Mouse (Mus musculus) liver, embryonic 18 days (tissue): ENCODE results near the gene Gm19402. TPM values are rescaled to one million over a fixed set of nuclear protein-coding genes. Genes with fewer than 3 reads are reported as not detected.

Experiments
- polyA plus RNA-seq: library from polyadenylated mRNA; depleted of rRNA; stranded (reverse); fragments of >200 nt; gene quantifications from 2 replicates; pipeline ENCODE4 v1.2.3, GENCODE M21; 2012; rRNA removed

The Gm19402 gene
- polyA plus RNA-seq = not detected in 2 replicates

DNA sequence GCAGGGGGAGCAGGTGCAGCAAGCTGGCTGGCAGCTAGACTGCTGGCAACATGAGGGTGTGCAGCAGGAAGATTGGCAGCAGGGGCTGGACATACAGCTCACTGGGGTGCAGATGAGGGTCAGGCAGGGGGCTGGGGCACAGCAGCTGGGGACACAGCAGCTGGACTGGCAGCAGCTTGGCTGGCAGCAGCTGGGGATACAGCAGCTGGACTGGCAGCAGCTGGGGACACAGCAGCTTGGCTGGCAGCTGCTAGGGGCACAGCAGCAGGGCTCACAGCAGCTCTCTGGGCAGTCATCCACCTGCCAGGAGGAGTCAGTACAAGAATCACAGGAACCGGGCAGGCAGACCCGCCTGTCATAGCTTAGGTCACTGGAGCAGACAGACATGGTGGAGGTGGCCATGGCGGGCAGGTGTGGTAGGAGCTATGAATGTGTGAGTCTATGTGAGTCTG lies at the start of gene Gm19402:
TSS of gene Gm19402 (minus strand) at position 402 of the 452 bp plus-strand sequence.

DNA sequence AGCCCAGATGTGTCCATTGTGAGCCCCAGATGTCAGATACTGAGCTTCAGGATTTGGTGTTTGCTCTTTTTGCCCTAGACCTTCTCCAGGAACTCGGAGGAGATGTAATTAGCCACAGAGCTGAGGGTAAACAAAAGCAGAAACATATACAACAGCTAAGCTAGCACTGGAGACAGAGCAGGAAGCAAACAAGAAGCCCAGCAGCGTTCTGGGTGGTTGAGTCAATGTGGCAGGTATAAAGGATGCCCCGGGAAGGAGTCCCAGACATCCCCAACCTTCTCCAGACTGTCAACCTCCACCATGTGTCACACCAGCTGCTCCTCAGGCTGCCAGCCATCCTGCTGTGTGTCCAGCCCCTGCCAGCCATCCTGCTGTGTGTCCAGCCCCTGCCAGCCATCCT lies 35.6 kb upstream of the Gm19402 start, which contains the start of gene Gm10100:
TSS of gene Gm10100 (plus strand) at position 301 of the 400 bp plus-strand sequence.

DNA sequence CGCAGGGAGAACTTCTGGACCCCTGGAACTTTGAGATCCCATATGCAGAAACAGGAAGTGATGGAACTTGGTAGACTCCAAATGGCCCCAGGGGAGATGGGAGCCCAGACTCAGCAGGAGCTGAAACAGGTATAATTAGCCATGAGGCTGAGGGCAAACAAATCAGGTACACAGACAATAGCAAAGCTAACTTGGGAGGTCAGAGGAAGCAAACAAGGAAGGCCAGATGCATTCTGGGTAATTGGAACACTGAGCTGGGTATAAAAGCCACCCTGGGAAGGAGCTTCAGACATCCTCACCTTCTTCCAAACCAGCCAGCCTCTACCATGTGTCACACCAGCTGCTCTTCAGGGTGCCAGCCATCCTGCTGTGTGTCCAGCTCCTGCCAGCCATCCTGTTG lies 29.7 kb upstream of the Gm19402 start, which contains the start of gene Krtap12-1:
TSS of gene Krtap12-1 (plus strand) at position 301 of the 400 bp plus-strand sequence.

DNA sequence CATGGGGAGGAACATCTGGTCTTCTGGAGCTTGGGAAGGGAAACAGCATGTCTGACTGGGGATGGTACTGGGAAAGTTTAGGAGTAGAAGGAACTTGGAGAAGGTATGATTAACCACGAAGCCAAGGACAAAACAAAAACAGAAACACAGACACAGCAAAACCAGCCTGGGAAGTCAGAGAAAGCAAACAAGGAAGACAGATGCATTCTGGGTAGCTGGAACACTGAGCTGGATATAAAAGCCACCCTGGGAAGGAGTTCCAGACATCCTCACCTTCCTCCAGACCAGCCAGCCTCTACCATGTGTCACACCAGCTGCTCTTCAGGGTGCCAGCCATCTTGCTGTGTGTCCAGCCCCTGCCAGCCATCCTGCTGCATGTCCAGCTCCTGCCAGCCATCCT lies 24.9 kb upstream of the Gm19402 start, which contains the start of gene Gm10142:
TSS of gene Gm10142 (plus strand) at position 301 of the 400 bp plus-strand sequence.

DNA sequence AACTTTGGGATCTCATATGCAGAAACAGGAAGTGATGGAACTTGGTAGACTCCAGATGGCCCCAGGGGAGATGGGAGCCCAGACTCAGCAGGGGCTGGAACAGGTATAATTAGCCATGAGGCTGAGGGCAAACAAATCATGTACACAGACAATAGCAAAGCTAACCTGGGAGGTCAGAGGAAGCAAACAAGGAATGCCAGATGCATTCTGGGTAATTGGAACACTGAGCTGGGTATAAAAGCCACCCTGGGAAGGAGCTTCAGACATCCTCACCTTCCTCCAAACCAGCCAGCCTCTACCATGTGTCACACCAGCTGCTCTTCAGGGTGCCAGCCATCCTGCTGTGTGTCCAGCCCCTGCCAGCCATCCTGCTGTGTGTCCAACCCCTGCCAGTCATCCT lies 20.6 kb upstream of the Gm19402 start, which contains the start of gene Gm10024:
TSS of gene Gm10024 (plus strand) at position 301 of the 400 bp plus-strand sequence.

DNA sequence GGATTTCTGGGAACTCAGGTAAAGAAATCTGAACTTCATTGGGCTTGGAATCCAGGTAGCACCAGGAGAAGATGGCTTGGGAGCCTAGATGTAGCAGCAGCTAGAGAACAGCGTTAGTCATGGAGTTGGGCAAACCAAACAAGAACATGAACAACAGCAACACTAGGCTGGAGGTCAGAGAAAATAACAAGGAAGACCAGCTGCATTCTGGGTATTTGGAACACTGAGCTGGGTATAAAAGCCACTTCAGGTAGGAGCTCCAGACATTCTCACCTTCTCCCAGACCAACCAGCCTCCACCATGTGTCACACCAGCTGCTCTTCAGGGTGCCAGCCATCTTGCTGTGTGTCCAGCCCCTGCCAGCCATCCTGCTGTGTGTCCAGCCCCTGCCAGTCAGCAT lies 15.8 kb upstream of the Gm19402 start, which contains the start of gene Gm10272:
TSS of gene Gm10272 (plus strand) at position 301 of the 400 bp plus-strand sequence.

DNA sequence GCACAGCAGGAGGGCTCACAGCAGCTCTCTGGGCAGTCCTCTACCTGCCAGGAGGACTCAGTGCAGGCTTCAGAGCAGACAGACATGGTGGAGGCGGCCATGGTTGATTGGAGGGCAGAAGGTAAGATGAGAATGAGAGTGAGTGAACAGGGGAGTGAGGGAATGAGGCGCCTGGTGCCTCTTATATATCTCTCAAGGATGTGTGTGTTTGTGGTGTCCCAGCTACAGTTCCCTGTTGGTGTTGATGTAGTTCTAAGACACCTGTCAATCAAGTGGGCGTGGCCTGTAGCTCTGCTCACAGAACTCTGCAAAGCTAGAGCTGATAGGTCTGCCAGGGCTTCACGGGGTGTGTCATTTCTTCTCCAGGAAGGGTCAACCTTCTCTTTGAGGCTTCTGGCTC lies 6.6 kb upstream of the Gm19402 start, which contains the start of gene Gm9508:
TSS of gene Gm9508 (minus strand) at position 101 of the 400 bp plus-strand sequence.

DNA sequence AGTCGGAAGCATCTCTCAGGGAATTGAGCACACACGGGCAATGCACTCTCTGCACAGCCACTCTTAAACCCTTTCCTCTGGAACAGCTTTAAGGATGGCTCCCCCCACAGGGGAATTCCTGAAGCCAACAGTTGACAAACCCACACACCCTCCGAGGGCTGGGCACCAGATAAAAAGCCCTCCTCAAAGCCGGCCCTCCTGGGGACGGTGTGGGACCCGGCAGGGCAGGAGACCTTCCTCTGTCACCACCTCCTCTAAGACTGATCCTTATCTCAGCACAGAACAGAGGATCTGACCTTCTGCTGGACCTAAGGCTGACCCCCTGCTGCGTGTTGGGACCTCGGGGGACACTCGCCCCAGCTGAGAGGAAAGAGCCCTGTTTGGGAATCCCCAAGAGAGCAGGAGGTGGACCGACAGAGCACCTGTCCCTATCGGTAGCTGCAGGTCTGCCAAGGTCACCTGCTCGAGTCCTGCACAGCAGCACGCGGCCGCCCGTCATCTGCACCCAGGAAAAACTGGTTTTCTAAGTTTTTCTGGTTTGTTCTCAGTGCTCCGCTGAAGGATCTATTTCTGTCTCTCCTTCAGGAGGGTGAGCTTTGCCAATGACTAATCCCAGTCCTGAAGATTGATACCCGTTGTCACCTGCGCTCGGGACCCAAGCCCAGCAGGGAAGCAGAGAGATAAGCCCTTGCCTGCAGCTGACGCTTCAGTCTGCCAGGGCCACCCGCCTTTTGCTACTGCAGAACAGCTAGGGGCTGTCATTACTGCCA lies 4.5 kb downstream of the Gm19402 start, which contains the start of gene Tspear:
TSS of gene Tspear (plus strand) at position 675 of the 770 bp plus-strand sequence.

Other genes starting within 250 kb of the Gm19402 start
- gene Fam207a, start 175.0 kb downstream of the Gm19402 start, polyA plus RNA-seq = 9.8 and 10.5 TPM in 2 replicates
- 25.0 and 31.3 TPM in 2 replicates for gene Itgb2, start 160.5 kb downstream of the Gm19402 start, polyA plus RNA-seq
- gene Pttg1ip, start 109.0 kb downstream of the Gm19402 start, polyA plus RNA-seq = 77.8 TPM in 2 replicates
- 123 and 134 TPM in 2 replicates for gene Sumo3, start 84.7 kb downstream of the Gm19402 start, polyA plus RNA-seq
- 0.16 TPM in 1 of 2 replicates, not detected in the other for gene Gm49325, start 84.6 kb downstream of the Gm19402 start, polyA plus RNA-seq
- gene Ube2g2, start 68.5 kb downstream of the Gm19402 start, polyA plus RNA-seq = 22.9 and 27.2 TPM in 2 replicates
- 0.10 and 0.12 TPM in 2 replicates for gene Tspear, start 4.2 kb downstream of the Gm19402 start, polyA plus RNA-seq
- not detected in 2 replicates for gene Gm9508, start 6.5 kb upstream of the Gm19402 start, polyA plus RNA-seq
- gene Gm10272, start 15.9 kb upstream of the Gm19402 start, polyA plus RNA-seq = not detected in 2 replicates
- gene Gm10024, start 20.7 kb upstream of the Gm19402 start, polyA plus RNA-seq = not detected in 2 replicates
- not detected in 2 replicates for gene Gm10142, start 25.1 kb upstream of the Gm19402 start, polyA plus RNA-seq
- gene Krtap12-1, start 29.8 kb upstream of the Gm19402 start, polyA plus RNA-seq = not detected in 2 replicates
- not detected in 2 replicates for gene Gm10100, start 35.7 kb upstream of the Gm19402 start, polyA plus RNA-seq
- not detected in 2 replicates for gene Gm18596, start 51.9 kb upstream of the Gm19402 start, polyA plus RNA-seq
- not detected in 2 replicates for gene Gm9736, start 60.6 kb upstream of the Gm19402 start, polyA plus RNA-seq
- gene Gm3233, start 68.9 kb upstream of the Gm19402 start, polyA plus RNA-seq = not detected in 2 replicates
- not detected in 2 replicates for gene Gm3238, start 80.6 kb upstream of the Gm19402 start, polyA plus RNA-seq
- not detected in 2 replicates for gene Gm7138, start 86.2 kb upstream of the Gm19402 start, polyA plus RNA-seq
- gene Gm3250, start 91.8 kb upstream of the Gm19402 start, polyA plus RNA-seq = not detected in 2 replicates
- gene Gm7137, start 97.4 kb upstream of the Gm19402 start, polyA plus RNA-seq = not detected in 2 replicates
- not detected in 2 replicates for gene Gm9639, start 104.3 kb upstream of the Gm19402 start, polyA plus RNA-seq
- not detected in 2 replicates for gene Gm19668, start 108.4 kb upstream of the Gm19402 start, polyA plus RNA-seq
- gene Gm9507, start 121.1 kb upstream of the Gm19402 start, polyA plus RNA-seq = not detected in 2 replicates
- gene Gm2696, start 123.9 kb upstream of the Gm19402 start, polyA plus RNA-seq = not detected in 2 replicates
- not detected in 2 replicates for gene Krtap10-4, start 136.3 kb upstream of the Gm19402 start, polyA plus RNA-seq
- not detected in 2 replicates for gene Krtap10-10, start 145.2 kb upstream of the Gm19402 start, polyA plus RNA-seq
- gene Gm36176, start 156.0 kb upstream of the Gm19402 start, polyA plus RNA-seq = not detected in 2 replicates
- gene Gm10318, start 162.1 kb upstream of the Gm19402 start, polyA plus RNA-seq = not detected in 2 replicates
- gene Gm3285, start 171.2 kb upstream of the Gm19402 start, polyA plus RNA-seq = not detected in 2 replicates
- 17.4 and 18.2 TPM in 2 replicates for gene Lrrc3, start 211.8 kb upstream of the Gm19402 start, polyA plus RNA-seq